13 mouse cellular contexts compared by ENCODE assay signal in genomic region chr16:94094251-94095108, GRCm38 (mm10). TPM values are rescaled to one million over a fixed set of nuclear protein-coding genes. Genes with fewer than 3 reads are reported as not detected.
DNase-seq lines count a peak whose midpoint lies in the region; ATAC-seq and TF ChIP-seq lines count a peak whose summit lies in the region.
"Had no signal": no experiment of that assay in that cellular context is flagged by ENCODE, and none has a peak within 500 bp of the region (broad histone marks: within the 10 kb centered on the region; RNA-seq: fewer than 3 reads in every experiment).

No protein-coding gene starts in this region.

- H3K36me3 ChIP-seq in intestine, embryonic 15.5 days, result no peaks in the 10 kb centered on the region
- no peaks in the 10 kb centered on the region for H3K36me3 ChIP-seq in intestine, embryonic 16.5 days (ENCODE audit: control insufficient read depth, insufficient read depth, low read length)
- H3K36me3 ChIP-seq in E14TG2a.4 (ENCODE audit: insufficient read depth, low read length), result no peaks in the 10 kb centered on the region
- no peaks in the 10 kb centered on the region for H3K36me3 ChIP-seq in embryonic facial prominence, embryonic 14.5 days (ENCODE audit: control insufficient read depth, insufficient read depth, low read length)
- H3K36me3 ChIP-seq: hindbrain, embryonic 15.5 days; stomach, embryonic 15.5 days had no signal

- no peak overlapping the region for H3K27ac ChIP-seq in intestine, embryonic 15.5 days
- no peak overlapping the region for H3K27ac ChIP-seq in intestine, embryonic 16.5 days (ENCODE audit: low read length)
- no peak overlapping the region for H3K27ac ChIP-seq in embryonic facial prominence, embryonic 14.5 days (replicated peaks; ENCODE audit: low read depth, low read length)
- H3K27ac ChIP-seq: hindbrain, embryonic 15.5 days; stomach, embryonic 15.5 days had no signal

- intact Hi-C loops in left cerebral cortex, postnatal 4 days (cut with DNase I), result no loop called here

- H3K4me3 ChIP-seq in intestine, embryonic 15.5 days (replicated peaks), result no peak overlapping the region
- no peak overlapping the region for H3K4me3 ChIP-seq in intestine, embryonic 16.5 days (ENCODE audit: low read length)
- H3K4me3 ChIP-seq in E14TG2a.4 (replicated peaks; ENCODE audit: low read length), result peak overlapping the region; percentile 57
- H3K4me3 ChIP-seq in embryonic facial prominence, embryonic 14.5 days (ENCODE audit: low read depth, low read length), result peak overlapping the region; percentile 10; the same call in 1 of the 2 replicates
- H3K4me3 ChIP-seq: hindbrain, embryonic 15.5 days; myocyte; stomach, embryonic 15.5 days had no signal

- no peak overlapping the region for H3K4me2 ChIP-seq in intestine, embryonic 15.5 days (replicated peaks)
- no peak overlapping the region for H3K4me2 ChIP-seq in intestine, embryonic 16.5 days (ENCODE audit: low read depth, low read length)
- H3K4me2 ChIP-seq in embryonic facial prominence, embryonic 14.5 days (ENCODE audit: low read depth, low read length), result 0 out of 2 replicates have a peak overlapping the region, but pooled peaks have one; percentile 13
- H3K4me2 ChIP-seq: hindbrain, embryonic 15.5 days; liver, embryonic 11.5 days; stomach, embryonic 15.5 days had no signal

- no peaks in the 10 kb centered on the region for H3K9me3 ChIP-seq in intestine, embryonic 15.5 days
- H3K9me3 ChIP-seq in intestine, embryonic 16.5 days (ENCODE audit: control insufficient read depth, low read length), result no peaks in the 10 kb centered on the region
- H3K9me3 ChIP-seq in E14TG2a.4 (ENCODE audit: low read length), result 0 out of 2 replicates have a peak, but pooled peaks cover 2% of the 10 kb centered on the region
- H3K9me3 ChIP-seq in embryonic facial prominence, embryonic 14.5 days (ENCODE audit: control insufficient read depth, low read length), result no peaks in the 10 kb centered on the region
- H3K9me3 ChIP-seq: hindbrain, embryonic 15.5 days; stomach, embryonic 15.5 days had no signal

- peaks cover 84% of the 10 kb centered on the region for H3K27me3 ChIP-seq in intestine, embryonic 15.5 days (replicated peaks)
- H3K27me3 ChIP-seq in intestine, embryonic 16.5 days (replicated peaks; ENCODE audit: control insufficient read depth, insufficient read depth, low read length), result peaks cover 77% of the 10 kb centered on the region
- peaks cover 94% of the 10 kb centered on the region for H3K27me3 ChIP-seq in E14TG2a.4 (ENCODE audit: insufficient read depth, low read length)
- H3K27me3 ChIP-seq in embryonic facial prominence, embryonic 14.5 days (replicated peaks; ENCODE audit: control insufficient read depth, insufficient read depth, low read length), result peaks cover 89% of the 10 kb centered on the region

- no peaks in the 10 kb centered on the region for H3K4me1 ChIP-seq in intestine, embryonic 15.5 days (replicated peaks)
- H3K4me1 ChIP-seq in intestine, embryonic 16.5 days (ENCODE audit: control insufficient read depth, insufficient read depth, low read length), result no peaks in the 10 kb centered on the region
- H3K4me1 ChIP-seq in E14TG2a.4 (replicated peaks; ENCODE audit: low read depth, low read length), result peaks cover 39% of the 10 kb centered on the region
- no peaks in the 10 kb centered on the region for H3K4me1 ChIP-seq in embryonic facial prominence, embryonic 14.5 days (ENCODE audit: control insufficient read depth, insufficient read depth, low read length)
- H3K4me1 ChIP-seq: hindbrain, embryonic 15.5 days had no signal

- 2% methylated on average over 48 of the region's 48 CpGs for WGBS in intestine, embryonic 15.5 days
- 2% methylated on average over 48 of the region's 48 CpGs for WGBS in intestine, embryonic 16.5 days
- WGBS in embryonic facial prominence, embryonic 14.5 days, result 6% methylated on average over 40 of the region's 48 CpGs

- 0 out of 2 replicates have a peak, but pooled peaks have one; percentile 32 for ATAC-seq in intestine, embryonic 15.5 days
- no peak for ATAC-seq in intestine, embryonic 16.5 days
- no peak for ATAC-seq in embryonic facial prominence, embryonic 14.5 days (ENCODE audit: low read depth)

- peak; percentile 61 for DNase-seq in ES-CJ7 (ENCODE audit: low read depth, low spot score)
- no peak for DNase-seq in embryonic facial prominence, embryonic 14.5 days (ENCODE audit: low spot score)
- no peak for DNase-seq in left cerebral cortex, postnatal 4 days
- DNase-seq in right cerebral cortex, postnatal 36 days (ENCODE audit: low spot score in 2 of 2), result no peak
- DNase-seq: adrenal gland, adult 8-10 months had no signal

- TF ChIP-seq CTCF in E14TG2a.4 (conservative IDR thresholded peaks at IDR 0.05; ENCODE audit: low read length), result no peak

- H3K9ac ChIP-seq in intestine, embryonic 15.5 days, result no peak overlapping the region
- H3K9ac ChIP-seq in intestine, embryonic 16.5 days (ENCODE audit: low read depth, low read length), result no peak overlapping the region
- H3K9ac ChIP-seq in embryonic facial prominence, embryonic 14.5 days (ENCODE audit: low read depth, low read length), result no peak overlapping the region; the same call in 1 of the 2 replicates
- H3K9ac ChIP-seq: hindbrain, embryonic 15.5 days; stomach, embryonic 15.5 days had no signal

RNA-seq across cellular contexts. Expression of gene Sim2, which starts 9.7 kb away (rescaled TPM):
- not detected in 2 replicates for polyA plus RNA-seq in intestine, embryonic 15.5 days (2015; fragmentation: Nextera tagmentation; extraction: Ambion mirVana)
- not detected in 2 replicates for polyA plus RNA-seq in intestine, embryonic 16.5 days (2015; fragmentation: Nextera tagmentation; extraction: Ambion mirVana)
- polyA plus RNA-seq in embryonic facial prominence, embryonic 14.5 days (2014; fragmentation: Nextera tagmentation; extraction: Ambion mirVana), result 3.3 and 3.6 TPM in 2 replicates
- under 1 TPM in 1 of 2 experiments, not detected in 1; 0.12 TPM for total RNA-seq in left cerebral cortex, postnatal 4 days (2021)
- total RNA-seq: adrenal gland, adult 8-10 months had no signal
- polyA plus RNA-seq: urinary bladder, adult 2 months had no signal

Comparison
In these comparisons a context has a peak if more than half of its experiments do, and no peak if none do; other contexts are left out.
1. H3K4me3 ChIP-seq: peak in E14TG2a.4 (single experiment) and embryonic facial prominence, embryonic 14.5 days (single experiment); none in intestine, embryonic 15.5 days (single experiment) and intestine, embryonic 16.5 days (single experiment).